Mouse (Mus musculus) kidney, embryonic 14.5 days (tissue): ENCODE data around the gene Clmn. TPM values are rescaled to one million over a fixed set of nuclear protein-coding genes. Genes with fewer than 3 reads are reported as not detected.

ENCODE experiments used
- ATAC-seq: fragments of 200-750 bp; cut with Nextera tagmentation; 2 replicates; pipeline ENCODE4 v1.8.0; 2017; ENCODE audit warnings: moderate number of reproducible peaks, mild to moderate bottlenecking, moderate TSS enrichment, moderate library complexity; ENCODE audit not compliant: low FRiP score, low TSS enrichment
- H3K27ac ChIP-seq: fragments of 300-500 bp; sonication (generic); 2 replicates; pipeline ENCODE4 v1.5.1; 2014; ENCODE audit warnings: low read depth, mild to moderate bottlenecking, low read length, moderate library complexity, mixed read lengths
- H3K27me3 ChIP-seq: fragments of 300-500 bp; sonication (generic); 2 replicates; pipeline ENCODE4 v1.6.1; 2014; ENCODE audit warnings: mild to moderate bottlenecking, low read length; ENCODE audit not compliant: control insufficient read depth, insufficient read depth
- H3K36me3 ChIP-seq: fragments of 300-500 bp; sonication (generic); 2 replicates; pipeline ENCODE4 v1.6.1; 2014; ENCODE audit warnings: low read length, mixed read lengths; ENCODE audit not compliant: control insufficient read depth, insufficient read depth
- H3K4me1 ChIP-seq: fragments of 300-500 bp; sonication (generic); 2 replicates; pipeline ENCODE4 v1.6.1; 2014; ENCODE audit warnings: low read length, mixed read lengths; ENCODE audit not compliant: control insufficient read depth, insufficient read depth
- H3K4me2 ChIP-seq: fragments of 300-500 bp; sonication (generic); replicated peaks from 2 replicates; pipeline ENCODE4 v1.6.1; 2014; ENCODE audit warnings: low read depth, mild to moderate bottlenecking, low read length
- H3K4me3 ChIP-seq: fragments of 300-500 bp; sonication (generic); 2 replicates; pipeline ENCODE4 v1.5.1; 2014; ENCODE audit warnings: mild to moderate bottlenecking, low read length
- H3K9ac ChIP-seq: fragments of 300-500 bp; sonication (generic); 2 replicates; pipeline ENCODE4 v1.6.1; 2014; ENCODE audit warnings: low read depth, mild to moderate bottlenecking, low read length, moderate library complexity
- H3K9me3 ChIP-seq: fragments of 300-500 bp; sonication (generic); 2 replicates; pipeline ENCODE4 v1.6.1; 2016; ENCODE audit warnings: low read length; ENCODE audit not compliant: control insufficient read depth
- WGBS: fragments of 180-500 bp; shearing (Covaris S2); extraction: QIAGEN DNeasy Blood & Tissue Kit; methylation state at CpG from one replicate; pipeline ENCODE4 v1.1.7; 2014; 5-methylcytosine and 5-hydroxymethylcytosine counted together
- polyA plus RNA-seq: library from polyadenylated mRNA; unstranded; fragments of >200 nt; fragmentation: Nextera tagmentation; extraction: Ambion mirVana; gene quantifications from 2 replicates; pipeline ENCODE4 v1.2.1, GENCODE M21; 2014

Clmn gene
- 3.3 and 5.3 TPM in 2 replicates for polyA plus RNA-seq

DNA sequence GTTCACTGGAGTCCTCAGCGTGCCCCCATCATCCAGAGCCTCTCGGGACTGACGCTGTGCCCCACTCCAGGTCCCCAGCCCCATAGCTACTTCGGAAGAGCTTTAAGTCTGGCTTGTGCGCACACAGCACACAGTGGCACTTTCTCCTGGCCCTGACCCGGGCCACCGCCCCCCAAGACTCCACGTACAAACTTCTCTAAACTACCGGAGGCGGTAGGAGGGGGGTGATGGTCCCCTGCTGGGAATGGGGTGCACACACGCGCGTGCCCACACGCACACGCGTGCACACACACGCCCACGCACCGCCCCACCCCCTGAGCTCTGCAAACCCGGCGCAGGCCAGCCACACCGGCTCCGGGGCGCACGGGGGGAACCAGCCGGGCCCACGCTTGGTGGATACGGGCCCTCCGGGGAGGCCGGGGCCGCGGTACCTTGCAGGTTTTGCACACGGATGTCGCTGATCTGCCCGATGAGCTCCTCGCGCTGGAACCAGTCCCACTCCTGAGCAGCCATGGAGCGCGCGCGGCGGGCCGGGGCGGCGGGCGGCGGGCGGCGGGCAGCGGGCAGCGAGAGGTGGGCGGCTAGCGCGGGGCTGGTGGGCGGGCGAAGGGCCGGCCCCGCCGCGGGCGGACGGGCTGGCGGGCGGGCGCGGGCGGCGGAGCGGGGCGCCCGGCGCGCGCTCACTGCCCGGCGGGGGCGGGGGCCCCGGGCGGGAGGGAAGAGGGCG lies at the start of gene Clmn:
Gene Clmn (minus strand): TSS at position 638 of the 727 bp plus-strand sequence.
- Histone ChIP-seq H3K4me1 (peaks cover 7% of the 10 kb centered on the region; the same call in 1 of the 2 replicates), H3K4me2 (peak within 1 kb of the TSS; percentile 97), H3K27ac (peak within 1 kb of the TSS; percentile 65; the same call in 1 of the 2 replicates), H3K9me3 (no peaks in the 10 kb centered on the region), H3K4me3 (peak within 1 kb of the TSS; percentile 83), H3K9ac (peak within 1 kb of the TSS; percentile 88), H3K36me3 (no peaks in the 10 kb centered on the region), H3K27me3 (no peaks in the 10 kb centered on the region)
- under 1% methylated on average over 44 of the region's 80 CpGs for WGBS
- peak; percentile 44 for ATAC-seq

- no peak overlapping the region for H3K4me3 ChIP-seq
- H3K4me1 ChIP-seq = peaks cover 15% of the 10 kb centered on the region
- no peak for ATAC-seq
- H3K9me3 ChIP-seq = no peaks in the 10 kb centered on the region
- H3K9ac ChIP-seq = no peak overlapping the region
- 56% methylated on average over 3 of the region's 3 CpGs for WGBS
- H3K27me3 ChIP-seq = no peaks in the 10 kb centered on the region
- H3K36me3 ChIP-seq = no peaks in the 10 kb centered on the region
- H3K4me2 ChIP-seq = no peak overlapping the region
- no peak overlapping the region for H3K27ac ChIP-seq
Observed at GRCm38 (mm10) chr12:104912990-104913389, 48.1 kb upstream of the Clmn start.

DNA sequence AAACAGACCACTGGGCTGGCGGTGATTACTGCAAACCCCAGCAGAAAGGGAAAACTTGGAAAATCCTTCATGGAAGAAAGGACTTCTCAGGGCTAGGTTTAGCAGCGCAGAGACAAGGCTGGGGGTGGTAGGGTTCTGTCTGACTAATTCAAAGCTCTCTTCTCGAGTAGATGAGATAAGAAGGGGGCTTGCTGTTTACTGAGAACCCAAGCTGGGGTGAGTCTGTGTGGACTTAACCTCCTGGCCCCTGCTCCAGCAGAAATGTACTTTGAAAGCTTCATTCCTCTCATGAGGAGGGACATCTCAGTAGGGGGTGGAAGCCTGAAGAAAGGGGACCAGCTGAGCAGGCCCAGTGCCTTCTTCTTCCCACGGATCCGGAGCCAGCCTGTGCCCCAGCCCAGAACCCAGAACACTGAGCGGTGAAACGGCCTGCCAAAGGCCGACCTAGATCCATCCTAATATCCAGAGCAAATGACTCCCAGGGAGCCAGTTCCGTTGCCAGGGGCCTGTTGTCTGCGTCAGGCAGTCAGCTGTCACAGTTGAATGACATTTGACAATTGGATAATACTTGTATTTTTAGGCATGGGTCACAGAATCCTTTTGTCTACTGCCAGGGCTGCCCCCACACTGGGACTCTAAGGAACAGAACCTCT lies 47.5 kb upstream of the Clmn start:
- peaks cover 16% of the 10 kb centered on the region for H3K4me1 ChIP-seq
- no peak overlapping the region for H3K9ac ChIP-seq
- no peaks in the 10 kb centered on the region for H3K27me3 ChIP-seq
- H3K9me3 ChIP-seq = no peaks in the 10 kb centered on the region
- no peak overlapping the region for H3K27ac ChIP-seq
- H3K4me3 ChIP-seq = no peak overlapping the region
- no peak for ATAC-seq
- no peak overlapping the region for H3K4me2 ChIP-seq
- H3K36me3 ChIP-seq = no peaks in the 10 kb centered on the region
- WGBS = 57% methylated on average over 10 of the region's 10 CpGs

DNA sequence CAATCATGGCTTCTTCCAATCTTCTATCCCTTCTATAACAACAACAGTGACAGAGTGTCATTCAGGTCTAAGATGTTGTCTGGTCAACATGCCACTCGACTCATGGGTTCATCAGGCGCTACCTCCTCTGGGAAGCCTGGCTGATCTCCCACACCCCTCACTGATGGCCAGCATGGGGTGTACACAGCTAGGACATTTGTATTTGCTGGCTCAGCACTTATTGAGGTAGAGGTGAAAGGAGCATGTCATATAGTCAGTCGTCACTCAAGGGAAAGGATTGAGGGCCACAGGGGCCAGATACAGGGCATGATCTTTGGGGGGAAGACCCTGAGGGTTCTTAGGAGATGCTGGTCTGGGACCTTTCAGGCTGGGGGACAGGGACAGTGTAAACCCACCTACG lies 44.9 kb upstream of the Clmn start:
- Histone ChIP-seq H3K4me1 (peaks cover 16% of the 10 kb centered on the region), H3K27me3 (no peaks in the 10 kb centered on the region), H3K9ac (no peak overlapping the region), H3K4me2 (no peak overlapping the region), H3K4me3 (no peak overlapping the region), H3K36me3 (no peaks in the 10 kb centered on the region), H3K9me3 (no peaks in the 10 kb centered on the region), H3K27ac (no peak overlapping the region)
- ATAC-seq = no peak
- 86% methylated on average over 4 of the region's 4 CpGs for WGBS

- Histone ChIP-seq H3K4me2 (no peak overlapping the region), H3K27me3 (no peaks in the 10 kb centered on the region), H3K9ac (no peak overlapping the region), H3K4me1 (peaks cover 23% of the 10 kb centered on the region), H3K36me3 (no peaks in the 10 kb centered on the region), H3K9me3 (no peaks in the 10 kb centered on the region), H3K4me3 (no peak overlapping the region), H3K27ac (no peak overlapping the region)
- ATAC-seq = no peak
- WGBS = 57% methylated on average over 5 of the region's 5 CpGs
Observed at GRCm38 (mm10) chr12:104908986-104909385, 44.1 kb upstream of the Clmn start.

DNA sequence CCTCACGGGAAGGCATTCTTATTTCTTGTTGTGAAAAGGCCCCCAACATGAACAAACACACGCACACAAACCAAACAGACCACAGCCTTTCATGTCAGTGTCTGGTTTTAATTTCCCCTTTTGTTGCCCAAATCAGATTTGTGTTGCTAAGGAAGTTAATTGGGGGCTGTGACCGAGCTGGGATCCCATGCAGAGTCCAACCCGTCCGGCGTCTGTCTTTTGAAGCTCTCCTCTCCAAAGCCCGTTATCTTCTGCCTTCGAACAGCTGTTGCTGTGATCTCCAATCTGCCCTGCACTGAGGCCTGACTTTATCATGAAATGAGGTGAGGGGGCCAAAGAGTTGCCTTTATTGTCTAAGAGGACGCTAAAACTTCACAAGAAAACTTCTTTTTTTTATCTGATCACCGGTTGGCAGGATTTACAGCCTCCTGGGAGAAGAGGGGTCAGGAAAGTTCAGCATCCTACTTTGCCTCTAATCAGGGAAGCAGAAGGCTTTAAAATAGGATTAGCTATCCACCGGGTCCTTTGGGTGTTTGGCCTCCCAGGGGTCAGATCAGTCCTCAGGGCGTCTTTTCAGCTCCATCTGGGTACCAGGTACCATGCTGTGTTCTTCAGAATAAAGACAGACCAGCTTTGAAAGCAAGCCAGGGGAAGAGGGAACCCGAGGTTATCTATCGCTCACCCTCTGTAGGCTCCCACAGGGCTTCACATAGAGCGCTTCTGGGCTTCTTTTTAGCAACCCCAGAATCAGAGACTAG lies 43.3 kb upstream of the Clmn start:
- WGBS = 14% methylated on average over 15 of the region's 15 CpGs
- ATAC-seq = no peak
- Histone ChIP-seq H3K9ac (no peak overlapping the region), H3K4me2 (no peak overlapping the region), H3K4me1 (peaks cover 26% of the 10 kb centered on the region), H3K27me3 (no peaks in the 10 kb centered on the region), H3K4me3 (no peak overlapping the region), H3K36me3 (no peaks in the 10 kb centered on the region), H3K9me3 (no peaks in the 10 kb centered on the region), H3K27ac (no peak overlapping the region)

DNA sequence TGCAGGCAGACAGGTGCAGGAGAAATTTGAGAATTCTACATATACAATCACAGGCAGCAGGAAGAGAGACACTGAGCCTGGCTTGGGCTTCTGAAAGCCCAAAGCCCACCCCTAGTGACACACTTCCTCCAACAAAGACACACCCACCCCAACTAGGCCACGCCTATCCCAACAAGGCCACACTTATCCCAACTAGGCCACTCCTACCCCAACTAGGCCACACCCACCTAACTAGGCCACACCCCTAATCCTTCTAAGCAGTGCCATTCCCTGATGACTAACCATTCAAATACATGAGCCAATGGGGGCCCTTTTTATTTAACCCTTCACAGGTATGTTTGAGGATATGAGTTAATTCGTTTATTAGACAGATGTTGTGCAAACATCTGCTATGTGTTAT lies 42.3 kb upstream of the Clmn start:
- 93% methylated on average over 2 of the region's 2 CpGs for WGBS
- ATAC-seq = no peak
- no peak overlapping the region for H3K27ac ChIP-seq

DNA sequence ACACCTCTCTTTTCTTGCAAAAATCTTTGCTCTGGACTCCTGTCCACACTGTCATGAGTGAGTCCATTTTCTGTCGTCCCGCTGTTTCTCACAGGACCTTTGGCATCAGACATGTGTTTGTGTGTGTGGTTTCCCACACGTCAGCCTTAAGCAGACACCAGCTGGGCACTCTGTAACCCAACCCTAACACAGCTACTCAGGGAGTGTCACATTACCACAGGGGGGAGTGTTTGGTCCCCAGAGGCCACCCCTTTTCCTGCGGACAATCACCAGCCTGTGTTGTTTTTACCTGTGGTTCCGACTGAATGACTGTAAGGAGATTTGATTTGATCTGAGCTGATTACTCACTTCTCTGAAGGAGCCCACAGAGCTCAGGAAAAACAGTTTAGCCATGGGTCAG lies 39.3 kb upstream of the Clmn start:
- Histone ChIP-seq H3K36me3 (no peaks in the 10 kb centered on the region), H3K27ac (peak overlapping the region; percentile 63; the same call in 1 of the 2 replicates), H3K4me1 (peaks cover 26% of the 10 kb centered on the region), H3K4me3 (no peak overlapping the region), H3K9me3 (no peaks in the 10 kb centered on the region), H3K9ac (no peak overlapping the region), H3K4me2 (no peak overlapping the region), H3K27me3 (no peaks in the 10 kb centered on the region)
- ATAC-seq = peak; percentile 81; the same call in 1 of the 2 replicates
- WGBS = 2% methylated on average over 5 of the region's 5 CpGs

More for the DNA sequence above, 42.3 kb upstream of the Clmn start:
- Histone ChIP-seq H3K4me2 (no peak overlapping the region), H3K9ac (no peak overlapping the region), H3K36me3 (no peaks in the 10 kb centered on the region), H3K9me3 (no peaks in the 10 kb centered on the region), H3K4me3 (no peak overlapping the region), H3K27me3 (no peaks in the 10 kb centered on the region), H3K4me1 (peaks cover 23% of the 10 kb centered on the region)
